Mouse (Mus musculus): ENCODE results near the gene Mdga1. TPM values are rescaled to one million over a fixed set of nuclear protein-coding genes. Genes with fewer than 3 reads are reported as not detected.

Mdga1 gene
- 13.2 and 15.0 TPM in 2 replicates for polyA plus RNA-seq (2012; rRNA removed)
- 4.8 and 5.7 TPM in 2 replicates for polyA plus RNA-seq (2014; fragmentation: Nextera tagmentation; extraction: Ambion mirVana)

- no peak within 1 kb of the TSS for H3K4me3 ChIP-seq (replicated peaks; ENCODE audit: low read length)
- no peak for ATAC-seq (ENCODE audit: low FRiP score, low read depth)
- H3K9ac ChIP-seq (ENCODE audit: low read depth, low read length, severe bottlenecking): no peak within 1 kb of the TSS
- H3K36me3 ChIP-seq (ENCODE audit: control insufficient read depth, insufficient read depth, low read length): no peaks in the 10 kb centered on the region
- no peaks in the 10 kb centered on the region for H3K4me1 ChIP-seq (ENCODE audit: control insufficient read depth, insufficient read depth, low read length)
- H3K9me3 ChIP-seq (ENCODE audit: control insufficient read depth, low read length): no peaks in the 10 kb centered on the region
- 69% methylated on average over 7 of the region's 7 CpGs for WGBS
- peaks cover 4% of the 10 kb centered on the region; the same call in 1 of the 2 replicates for H3K27me3 ChIP-seq (ENCODE audit: control insufficient read depth, insufficient read depth, low read length)
- no peak for DNase-seq (ENCODE audit: low spot score)
- H3K4me2 ChIP-seq (replicated peaks; ENCODE audit: low read depth, low read length, severe bottlenecking): no peak within 1 kb of the TSS
- TF ChIP-seq POLR2A (IDR thresholded peaks at IDR 0.05; ENCODE audit: borderline replicate concordance, extremely low read depth, insufficient read depth, insufficient read length): no peak
- H3K27ac ChIP-seq (replicated peaks; ENCODE audit: low read depth, low read length): no peak within 1 kb of the TSS
Observed at GRCm38 (mm10) chr17:29970037-29970555, at the start of gene Mdga1. TSS of gene Mdga1 (minus strand) at chr17:29970087.

GRCm38 (mm10) chr17:30018927-30019610 lies 49.2 kb upstream of the Mdga1 start:
- Histone ChIP-seq H3K36me3 (ENCODE audit: control insufficient read depth, insufficient read depth, low read length) (no peaks in the 10 kb centered on the region), H3K9ac (ENCODE audit: low read depth, low read length, severe bottlenecking) (no peak overlapping the region), H3K4me2 (replicated peaks; ENCODE audit: low read depth, low read length, severe bottlenecking) (no peak overlapping the region), H3K9me3 (ENCODE audit: control insufficient read depth, low read length) (no peaks in the 10 kb centered on the region), H3K4me3 (replicated peaks; ENCODE audit: low read length) (no peak overlapping the region), H3K4me1 (ENCODE audit: control insufficient read depth, insufficient read depth, low read length) (peaks cover 4% of the 10 kb centered on the region), H3K27me3 (ENCODE audit: control insufficient read depth, insufficient read depth, low read length) (no peaks in the 10 kb centered on the region), H3K27ac (replicated peaks; ENCODE audit: low read depth, low read length) (no peak overlapping the region)
- ATAC-seq (ENCODE audit: low FRiP score, low read depth) (no peak), DNase-seq (ENCODE audit: low spot score) (no peak)
- 78% methylated on average over 12 of the region's 12 CpGs for WGBS
- TF ChIP-seq POLR2A (IDR thresholded peaks at IDR 0.05; ENCODE audit: borderline replicate concordance, extremely low read depth, insufficient read depth, insufficient read length): no peak

- Histone ChIP-seq H3K9ac (ENCODE audit: low read depth, low read length, severe bottlenecking) (no peak overlapping the region), H3K4me2 (replicated peaks; ENCODE audit: low read depth, low read length, severe bottlenecking) (no peak overlapping the region), H3K27ac (replicated peaks; ENCODE audit: low read depth, low read length) (no peak overlapping the region), H3K4me1 (ENCODE audit: control insufficient read depth, insufficient read depth, low read length) (peaks cover 4% of the 10 kb centered on the region; the same call in 1 of the 2 replicates), H3K27me3 (ENCODE audit: control insufficient read depth, insufficient read depth, low read length) (no peaks in the 10 kb centered on the region), H3K9me3 (ENCODE audit: control insufficient read depth, low read length) (no peaks in the 10 kb centered on the region), H3K4me3 (replicated peaks; ENCODE audit: low read length) (no peak overlapping the region), H3K36me3 (ENCODE audit: control insufficient read depth, insufficient read depth, low read length) (no peaks in the 10 kb centered on the region)
- no peak for TF ChIP-seq POLR2A (IDR thresholded peaks at IDR 0.05; ENCODE audit: borderline replicate concordance, extremely low read depth, insufficient read depth, insufficient read length)
- 93% methylated on average over 4 of the region's 4 CpGs for WGBS
- DNase-seq (ENCODE audit: low spot score) (no peak), ATAC-seq (ENCODE audit: low FRiP score, low read depth) (no peak)
Observed at GRCm38 (mm10) chr17:30014660-30015059, 44.8 kb upstream of the Mdga1 start.

- no peak overlapping the region for H3K9ac ChIP-seq (ENCODE audit: low read depth, low read length, severe bottlenecking)
- TF ChIP-seq POLR2A (IDR thresholded peaks at IDR 0.05; ENCODE audit: borderline replicate concordance, extremely low read depth, insufficient read depth, insufficient read length): no peak
- H3K4me3 ChIP-seq (replicated peaks; ENCODE audit: low read length): no peak overlapping the region
- H3K27me3 ChIP-seq (ENCODE audit: control insufficient read depth, insufficient read depth, low read length): no peaks in the 10 kb centered on the region
- ATAC-seq (ENCODE audit: low FRiP score, low read depth) (no peak), DNase-seq (ENCODE audit: low spot score) (no peak)
- H3K4me1 ChIP-seq (ENCODE audit: control insufficient read depth, insufficient read depth, low read length): peaks cover 34% of the 10 kb centered on the region
- H3K4me2 ChIP-seq (replicated peaks; ENCODE audit: low read depth, low read length, severe bottlenecking): no peak overlapping the region
- H3K36me3 ChIP-seq (ENCODE audit: control insufficient read depth, insufficient read depth, low read length): no peaks in the 10 kb centered on the region
- no peak overlapping the region for H3K27ac ChIP-seq (replicated peaks; ENCODE audit: low read depth, low read length)
- H3K9me3 ChIP-seq (ENCODE audit: control insufficient read depth, low read length): no peaks in the 10 kb centered on the region
Observed at GRCm38 (mm10) chr17:30008392-30008791, 38.5 kb upstream of the Mdga1 start.

- Histone ChIP-seq H3K4me2 (replicated peaks; ENCODE audit: low read depth, low read length, severe bottlenecking) (no peak overlapping the region), H3K27me3 (ENCODE audit: control insufficient read depth, insufficient read depth, low read length) (no peaks in the 10 kb centered on the region), H3K9ac (ENCODE audit: low read depth, low read length, severe bottlenecking) (no peak overlapping the region), H3K4me1 (ENCODE audit: control insufficient read depth, insufficient read depth, low read length) (peaks cover 35% of the 10 kb centered on the region), H3K4me3 (replicated peaks; ENCODE audit: low read length) (no peak overlapping the region), H3K36me3 (ENCODE audit: control insufficient read depth, insufficient read depth, low read length) (no peaks in the 10 kb centered on the region), H3K9me3 (ENCODE audit: control insufficient read depth, low read length) (no peaks in the 10 kb centered on the region), H3K27ac (replicated peaks; ENCODE audit: low read depth, low read length) (no peak overlapping the region)
- no peak for ATAC-seq (ENCODE audit: low FRiP score, low read depth)
- WGBS: 70% methylated on average over 6 of the region's 6 CpGs
- no peak for DNase-seq (ENCODE audit: low spot score)
- no peak for TF ChIP-seq POLR2A (IDR thresholded peaks at IDR 0.05; ENCODE audit: borderline replicate concordance, extremely low read depth, insufficient read depth, insufficient read length)
Observed at GRCm38 (mm10) chr17:30007883-30008282, 38.0 kb upstream of the Mdga1 start.

Measured in limb, embryonic 14.5 days (tissue).